Mouse (Mus musculus): ENCODE measurements at regions not wholly inside any gene's neighbourhood (a gene's known extent, or its start where the extent isn't known, plus 50 kb on each side); places are given as distances from the start of the nearest gene placed in this dataset.

GRCm38 (mm10) chr1:119364901-119365300 is 57.1 kb downstream of the Inhbb start:
- DNase-seq (ENCODE audit: low spot score) = no peak

GRCm38 (mm10) chr1:119358096-119358495 is 64.0 kb downstream of the Inhbb start:
- DNase-seq (ENCODE audit: low spot score) = no peak

GRCm38 (mm10) chr1:119356916-119357315 is 65.1 kb downstream of the Inhbb start:
- no peak for DNase-seq (ENCODE audit: low spot score)

GRCm38 (mm10) chr1:119355456-119355855 is 66.6 kb downstream of the Inhbb start:
- no peak for DNase-seq (ENCODE audit: low spot score)

- no peak for DNase-seq (ENCODE audit: low spot score)
Observed at GRCm38 (mm10) chr1:119351567-119351966, 70.5 kb downstream of the Inhbb start.

GRCm38 (mm10) chr1:119350846-119351245 is 71.2 kb downstream of the Inhbb start:
- no peak for DNase-seq (ENCODE audit: low spot score)

- no peak for DNase-seq (ENCODE audit: low spot score)
Observed at GRCm38 (mm10) chr1:119350296-119350695, 71.8 kb downstream of the Inhbb start.

- DNase-seq (ENCODE audit: low spot score) = no peak
Observed at GRCm38 (mm10) chr1:119348456-119349208, 73.4 kb downstream of the Inhbb start.

GRCm38 (mm10) chr1:119347749-119348148 is 74.3 kb downstream of the Inhbb start:
- DNase-seq (ENCODE audit: low spot score) = no peak

GRCm38 (mm10) chr1:119346634-119347155 is 75.4 kb downstream of the Inhbb start:
- DNase-seq (ENCODE audit: low spot score) = no peak

GRCm38 (mm10) chr1:119345115-119345791 is 76.8 kb downstream of the Inhbb start:
- DNase-seq (ENCODE audit: low spot score) = peak; percentile 19

GRCm38 (mm10) chr1:119344046-119344445 is 78.0 kb downstream of the Inhbb start:
- DNase-seq (ENCODE audit: low spot score) = no peak

GRCm38 (mm10) chr1:119335171-119335570 is 86.9 kb downstream of the Inhbb start:
- no peak for DNase-seq (ENCODE audit: low spot score)

GRCm38 (mm10) chr1:119330751-119331326 is 91.2 kb downstream of the Inhbb start:
- DNase-seq (ENCODE audit: low spot score) = no peak

GRCm38 (mm10) chr1:119329693-119330434 is 92.2 kb downstream of the Inhbb start:
- no peak for DNase-seq (ENCODE audit: low spot score)

- DNase-seq (ENCODE audit: low spot score) = peak; percentile 31
Observed at GRCm38 (mm10) chr1:119328921-119329692, 92.9 kb downstream of the Inhbb start.

- DNase-seq (ENCODE audit: low spot score) = no peak
Observed at GRCm38 (mm10) chr1:119324551-119324950, 97.5 kb downstream of the Inhbb start.

- DNase-seq (ENCODE audit: low spot score) = no peak
Observed at GRCm38 (mm10) chr1:119322279-119322995, 99.6 kb downstream of the Inhbb start.

GRCm38 (mm10) chr1:119321799-119322198 is 100.2 kb downstream of the Inhbb start:
- DNase-seq (ENCODE audit: low spot score) = no peak

- DNase-seq (ENCODE audit: low spot score) = no peak
Observed at GRCm38 (mm10) chr1:119317006-119317405, 105.0 kb downstream of the Inhbb start.

All from ovary, postnatal 36 days (tissue).